Mouse (Mus musculus): ENCODE results near the gene Lmtk2. TPM values are rescaled to one million over a fixed set of nuclear protein-coding genes. Genes with fewer than 3 reads are reported as not detected.
A peak's percentile ranks its signal among the peaks of the same experiment; 100 is the strongest.

Lmtk2 gene
- total RNA-seq, 2 experiments from 2014 or later, result 21.9 to 22.6 TPM

- intact Hi-C loops (cut with DNase I), result no loop called here
- peak in 1 of 2 experiments; percentile 13 for DNase-seq
Observed at GRCm38 (mm10) chr5:144105471-144106129, 5.4 kb downstream of the Lmtk2 start.

GRCm38 (mm10) chr5:144106130-144106510 is 5.9 kb downstream of the Lmtk2 start:
- no peak for DNase-seq
- intact Hi-C loops (cut with DNase I), result no loop called here

- intact Hi-C loops (cut with DNase I), result no loop called here
- DNase-seq, result no peak
Observed at GRCm38 (mm10) chr5:144109201-144109600, 9.0 kb downstream of the Lmtk2 start.

GRCm38 (mm10) chr5:144112574-144113438 is 12.6 kb downstream of the Lmtk2 start:
- intact Hi-C loops (cut with DNase I), result no loop called here
- peak; percentile 20 to 25 for DNase-seq

DNA sequence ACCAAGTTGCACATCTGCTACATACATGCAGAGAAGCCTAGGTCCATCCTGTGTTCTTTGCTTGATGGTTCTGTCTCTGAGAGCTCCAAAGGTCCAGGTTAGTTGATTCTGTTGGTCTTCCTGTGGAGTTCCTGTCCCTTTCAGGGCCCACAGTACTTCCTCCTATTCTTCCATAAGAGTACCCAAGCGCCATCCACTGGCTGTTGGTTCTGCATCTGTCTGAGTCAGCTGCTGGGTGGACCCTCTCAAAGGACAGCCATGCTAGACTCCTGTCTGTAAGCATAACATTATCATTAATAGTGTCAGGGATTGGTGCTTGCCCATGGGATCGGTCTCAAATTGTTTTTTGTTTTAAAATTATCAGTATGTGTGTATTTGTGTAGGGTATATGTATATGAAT is 13.8 kb downstream of the Lmtk2 start:
- DNase-seq, result peak in 1 of 2 experiments; percentile 6

GRCm38 (mm10) chr5:144114970-144115627 is 14.9 kb downstream of the Lmtk2 start:
- intact Hi-C loops (cut with DNase I), result loop anchor here (2.0 kb wide), 1 partner anchor 14 kb away; the partner anchor contains the start of gene Lmtk2
- peak in 1 of 2 experiments; percentile 16 for DNase-seq

More for the DNA sequence above, 13.8 kb downstream of the Lmtk2 start:
- intact Hi-C loops (cut with DNase I), result loop anchor here (2.0 kb wide), 1 partner anchor 13 kb away; the partner anchor contains the start of gene Lmtk2

DNA sequence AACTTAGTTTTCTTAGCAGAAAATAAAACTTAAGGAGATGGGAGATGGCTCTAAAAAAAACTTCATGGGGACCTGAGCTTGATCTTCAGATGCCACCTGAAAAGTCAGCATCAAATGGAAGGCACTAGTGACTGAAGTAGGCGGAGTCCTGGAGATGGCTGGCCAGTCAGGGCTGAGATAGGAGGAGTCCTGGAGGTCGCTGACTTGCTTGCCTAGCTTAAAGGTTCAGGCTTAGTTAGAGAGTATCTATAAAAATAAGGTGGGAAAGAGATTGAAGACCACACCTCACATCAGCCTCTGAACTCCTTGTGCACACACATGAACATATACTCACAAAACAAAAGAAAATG is 15.4 kb downstream of the Lmtk2 start:
- no peak for DNase-seq
- intact Hi-C loops (cut with DNase I), result loop anchor here (2.0 kb wide), 1 partner anchor 15 kb away; the partner anchor contains the start of gene Lmtk2

GRCm38 (mm10) chr5:144118271-144118670 is 18.0 kb downstream of the Lmtk2 start:
- DNase-seq, result no peak
- intact Hi-C loops (cut with DNase I), result no loop called here

GRCm38 (mm10) chr5:144119286-144119685 is 19.1 kb downstream of the Lmtk2 start:
- DNase-seq, result no peak
- intact Hi-C loops (cut with DNase I), result no loop called here

GRCm38 (mm10) chr5:144121489-144121888 is 21.3 kb downstream of the Lmtk2 start:
- intact Hi-C loops (cut with DNase I), result no loop called here
- no peak for DNase-seq

GRCm38 (mm10) chr5:144125979-144126755 is 25.9 kb downstream of the Lmtk2 start:
- intact Hi-C loops (cut with DNase I), result no loop called here
- peak in 1 of 2 experiments; percentile 3 for DNase-seq

DNA sequence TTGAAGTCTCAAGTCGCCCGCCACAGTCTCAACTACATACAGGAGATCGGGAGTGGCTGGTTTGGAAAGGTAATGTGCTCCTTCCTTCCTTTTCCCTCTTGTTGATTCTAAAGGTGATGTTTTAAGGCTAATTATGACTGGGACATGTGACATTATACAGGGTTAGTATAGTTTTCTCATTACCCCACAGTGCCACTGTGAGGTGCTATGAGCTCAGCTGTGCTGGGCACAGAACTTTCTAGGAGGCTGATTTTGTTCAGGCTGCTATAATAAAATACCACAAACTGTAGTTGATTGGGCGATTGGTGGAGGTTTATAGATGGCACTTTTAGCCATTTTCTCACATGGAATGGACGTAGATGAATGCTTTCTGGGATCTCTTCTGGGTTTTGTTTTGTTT is 43.3 kb downstream of the Lmtk2 start:
- DNase-seq, result no peak
- intact Hi-C loops (cut with DNase I), result no loop called here

GRCm38 (mm10) chr5:144146898-144147297 is 46.7 kb downstream of the Lmtk2 start:
- DNase-seq, result no peak
- intact Hi-C loops (cut with DNase I), result no loop called here

GRCm38 (mm10) chr5:144149530-144149929 is 49.3 kb downstream of the Lmtk2 start:
- intact Hi-C loops (cut with DNase I), result no loop called here
- DNase-seq, result no peak

DNA sequence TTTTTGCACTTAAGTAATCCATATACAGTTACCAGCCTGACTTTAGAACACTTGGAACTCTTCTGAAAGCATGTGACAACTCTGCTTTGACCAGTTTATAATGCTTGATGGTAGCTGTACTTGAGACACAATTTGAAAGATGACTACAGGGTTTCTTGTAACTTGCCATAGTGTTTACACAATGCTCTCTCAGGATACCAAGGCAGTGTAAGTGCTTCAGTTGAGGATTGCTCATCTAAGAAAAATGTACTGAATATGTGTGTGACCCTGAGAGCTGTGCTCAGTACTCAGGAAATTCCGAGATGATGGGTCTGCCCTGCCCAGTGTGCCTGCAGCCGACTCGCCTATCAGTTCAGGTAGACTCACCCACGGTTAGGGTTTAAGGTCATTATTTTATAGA is 51.0 kb downstream of the Lmtk2 start:
- intact Hi-C loops (cut with DNase I), result no loop called here
- no peak for DNase-seq

DNA sequence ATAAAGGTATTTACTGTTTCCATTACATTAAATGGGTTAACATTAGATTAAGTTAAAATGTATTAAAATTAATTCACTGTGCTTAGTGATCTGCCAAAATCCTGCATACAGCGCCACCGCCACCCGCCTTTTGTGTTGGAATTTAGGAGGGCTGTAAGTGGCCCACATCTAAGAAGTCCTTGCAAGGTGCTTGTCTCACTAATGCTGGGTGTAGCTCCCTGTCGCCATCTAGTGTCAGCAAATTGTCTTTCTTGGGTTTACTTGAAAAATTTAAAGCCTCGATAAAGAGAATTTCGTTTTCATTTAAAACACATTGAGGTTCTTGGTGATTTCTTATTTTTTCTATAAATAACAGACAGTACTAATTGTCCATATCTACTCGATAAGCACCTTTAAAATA is 54.3 kb downstream of the Lmtk2 start:
- intact Hi-C loops (cut with DNase I), result loop anchor here (1.0 to 2.0 kb wide), 2 partner anchors 54 to 114 kb away; partner anchors contain the start of gene Lmtk2
- peak; percentile 60 to 79 for DNase-seq

GRCm38 (mm10) chr5:144158604-144159003 is 58.4 kb downstream of the Lmtk2 start:
- intact Hi-C loops (cut with DNase I), result no loop called here
- DNase-seq, result peak; percentile 76

DNA sequence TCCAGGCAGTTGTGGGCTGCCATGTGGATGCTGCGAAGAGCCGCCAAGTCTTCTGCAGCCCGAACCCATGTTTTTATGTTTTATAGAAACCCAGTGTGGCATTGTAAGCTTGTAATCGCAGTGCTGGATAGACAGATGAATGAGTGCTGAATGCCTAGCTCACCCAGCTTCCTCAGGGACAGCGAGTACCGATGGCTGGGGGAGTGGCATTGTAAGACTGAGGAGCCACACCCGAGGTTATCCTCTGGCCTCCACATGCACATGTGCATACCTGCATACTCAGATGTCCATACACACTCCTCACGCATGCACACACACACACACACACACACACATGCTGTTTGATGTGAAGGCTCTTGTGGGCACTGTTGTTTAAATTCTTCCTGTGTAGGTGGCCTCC is 58.9 kb downstream of the Lmtk2 start:
- intact Hi-C loops (cut with DNase I), result no loop called here
- no peak for DNase-seq

DNA sequence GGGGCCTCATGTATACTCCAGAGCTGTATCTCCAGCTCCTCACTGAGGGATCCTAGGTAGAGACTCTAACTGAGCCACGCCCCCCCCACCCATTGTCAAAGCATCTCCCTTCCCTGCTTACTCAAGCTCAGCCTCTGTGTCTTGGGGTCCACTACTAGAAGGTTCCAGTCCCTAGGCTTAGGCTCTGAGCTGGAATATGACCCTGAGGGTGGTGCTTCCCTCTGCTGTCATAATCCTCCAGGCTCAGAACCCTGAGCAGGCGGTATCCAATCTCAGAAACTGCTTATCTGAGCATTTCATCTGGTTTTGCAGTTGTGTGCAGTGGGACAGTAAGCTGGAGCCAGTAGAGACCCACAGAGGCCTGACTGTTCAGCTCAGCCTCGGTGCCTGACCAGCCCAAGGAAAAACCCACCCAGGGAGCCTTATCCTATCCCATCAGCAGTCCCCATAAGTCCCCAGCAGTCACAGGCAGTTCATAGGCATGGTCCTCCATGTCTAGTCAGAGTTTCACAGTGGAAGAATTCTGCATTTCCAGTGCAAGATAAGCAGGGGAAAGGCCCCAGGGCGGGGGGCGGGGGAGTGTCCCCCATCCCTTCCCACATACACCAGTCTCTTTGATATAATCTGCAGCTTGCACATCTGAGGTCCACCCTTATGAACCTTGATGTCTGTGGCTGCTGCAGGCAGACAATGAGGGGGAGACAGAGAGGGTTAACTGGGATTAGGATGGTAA is 62.0 kb downstream of the Lmtk2 start:
- intact Hi-C loops (cut with DNase I), result no loop called here
- no peak for DNase-seq

Measured in heart, postnatal 14 days (tissue).